In genomic region chr10:62326818-62327571, GRCm38 (mm10) we compare ENCODE assay signal across 10 mouse cellular contexts. TPM values are rescaled to one million over a fixed set of nuclear protein-coding genes. Genes with fewer than 3 reads are reported as not detected.
DNase-seq lines count a peak whose midpoint lies in the region; ATAC-seq and TF ChIP-seq lines count a peak whose summit lies in the region.
"Had no signal": no experiment of that assay in that cellular context is flagged by ENCODE, and none has a peak within 500 bp of the region (broad histone marks: within the 10 kb centered on the region; RNA-seq: fewer than 3 reads in every experiment).

No protein-coding gene starts in this region.

- no peaks in the 10 kb centered on the region for H3K36me3 ChIP-seq in kidney, adult 2 months (ENCODE audit: control insufficient read depth, insufficient read depth, low read length)
- no peaks in the 10 kb centered on the region for H3K36me3 ChIP-seq in kidney, embryonic 16.5 days (ENCODE audit: insufficient read depth, low read length)
- H3K36me3 ChIP-seq in liver, embryonic 13.5 days: peaks cover 28% of the 10 kb centered on the region
- no peaks in the 10 kb centered on the region for H3K36me3 ChIP-seq in kidney, embryonic 14.5 days (ENCODE audit: control insufficient read depth, insufficient read depth, low read length)

- H3K9ac ChIP-seq in kidney, embryonic 16.5 days (replicated peaks; ENCODE audit: low read length): no peak overlapping the region
- peak overlapping the region; percentile 80 for H3K9ac ChIP-seq in liver, embryonic 13.5 days
- no peak overlapping the region for H3K9ac ChIP-seq in kidney, embryonic 14.5 days (ENCODE audit: low read depth, low read length)

- peak overlapping the region; percentile 39 for H3K4me3 ChIP-seq in cerebellum, adult 2 months (replicated peaks; ENCODE audit: insufficient read depth, low read depth, low read length)
- H3K4me3 ChIP-seq in kidney, adult 2 months (ENCODE audit: insufficient read depth, low read depth, low read length): no peak overlapping the region
- no peak overlapping the region for H3K4me3 ChIP-seq in kidney, embryonic 16.5 days (ENCODE audit: low read length)
- H3K4me3 ChIP-seq in liver, embryonic 13.5 days (replicated peaks): peak overlapping the region; percentile 62
- H3K4me3 ChIP-seq in kidney, embryonic 14.5 days (ENCODE audit: low read length): no peak overlapping the region

- DNase-seq in cerebellum, adult 2 months: peak; percentile 25 to 35
- DNase-seq in cerebellum, postnatal 4 days (ENCODE audit: low spot score in 2 of 2): no peak
- DNase-seq in kidney, adult 2 months: no peak
- peak; percentile 47 for DNase-seq in ZHBTc4 (ENCODE audit: low read depth, low spot score)
- no peak for DNase-seq in liver, embryonic 13.5 days
- no peak for DNase-seq in gastrocnemius, postnatal 36 days
- DNase-seq: gastrocnemius, postnatal 14 days; right cerebral cortex, postnatal 14 days had no signal

- TF ChIP-seq CTCF in cerebellum, adult 2 months (IDR thresholded peaks at IDR 0.05; ENCODE audit: borderline replicate concordance, insufficient read depth, low read depth, low read length): no peak
- no peak for TF ChIP-seq CTCF in kidney, adult 2 months (conservative IDR thresholded peaks at IDR 0.05; ENCODE audit: insufficient read depth, insufficient read length, low read depth, low read length)

- peak overlapping the region; percentile 47 for H3K27ac ChIP-seq in cerebellum, adult 2 months (ENCODE audit: insufficient read depth, low read length)
- peak overlapping the region; percentile 76 for H3K27ac ChIP-seq in kidney, adult 2 months (ENCODE audit: insufficient read depth, low read depth, low read length)
- no peak overlapping the region for H3K27ac ChIP-seq in kidney, embryonic 16.5 days (ENCODE audit: low read length)
- H3K27ac ChIP-seq in liver, embryonic 13.5 days: peak overlapping the region; percentile 97
- no peak overlapping the region for H3K27ac ChIP-seq in kidney, embryonic 14.5 days (ENCODE audit: low read depth, low read length)

- H3K4me2 ChIP-seq in kidney, embryonic 16.5 days (replicated peaks; ENCODE audit: low read depth, low read length): no peak overlapping the region
- peak overlapping the region; percentile 83 for H3K4me2 ChIP-seq in liver, embryonic 13.5 days
- no peak overlapping the region for H3K4me2 ChIP-seq in kidney, embryonic 14.5 days (replicated peaks; ENCODE audit: low read depth, low read length)

- no peaks in the 10 kb centered on the region for H3K27me3 ChIP-seq in cerebellum, adult 2 months (ENCODE audit: control insufficient read depth, insufficient read depth, low read length)
- H3K27me3 ChIP-seq in kidney, adult 2 months (replicated peaks; ENCODE audit: control insufficient read depth, insufficient read depth, low read length): no peaks in the 10 kb centered on the region
- H3K27me3 ChIP-seq in kidney, embryonic 16.5 days (ENCODE audit: insufficient read depth, low read length): no peaks in the 10 kb centered on the region
- H3K27me3 ChIP-seq in liver, embryonic 13.5 days: no peaks in the 10 kb centered on the region
- H3K27me3 ChIP-seq in kidney, embryonic 14.5 days (ENCODE audit: control insufficient read depth, insufficient read depth, low read length): no peaks in the 10 kb centered on the region

- ATAC-seq in kidney, embryonic 16.5 days (ENCODE audit: low FRiP score, low TSS enrichment): no peak
- ATAC-seq in liver, embryonic 13.5 days (ENCODE audit: low read depth): no peak
- ATAC-seq in kidney, embryonic 14.5 days (ENCODE audit: low FRiP score, low TSS enrichment): no peak

- WGBS in cerebellum, adult 2 months: 46% methylated on average over 8 of the region's 8 CpGs
- WGBS in kidney, adult 2 months: 76% methylated on average over 8 of the region's 8 CpGs
- WGBS in kidney, embryonic 16.5 days: 75% methylated on average over 8 of the region's 8 CpGs
- 19% methylated on average over 8 of the region's 8 CpGs for WGBS in liver, embryonic 13.5 days (ENCODE audit: insufficient replicate concordance)
- 78% methylated on average over 8 of the region's 8 CpGs for WGBS in kidney, embryonic 14.5 days

- H3K9me3 ChIP-seq in kidney, embryonic 16.5 days (ENCODE audit: low read length): no peaks in the 10 kb centered on the region
- H3K9me3 ChIP-seq in liver, embryonic 13.5 days (replicated peaks): no peaks in the 10 kb centered on the region
- H3K9me3 ChIP-seq in kidney, embryonic 14.5 days (ENCODE audit: control insufficient read depth, low read length): no peaks in the 10 kb centered on the region

- intact Hi-C loops in gastrocnemius, postnatal 36 days (cut with DNase I): no loop called here

- peaks cover 48% of the 10 kb centered on the region for H3K4me1 ChIP-seq in cerebellum, adult 2 months (ENCODE audit: control insufficient read depth, insufficient read depth, low read length)
- H3K4me1 ChIP-seq in kidney, adult 2 months (ENCODE audit: control insufficient read depth, insufficient read depth, low read length): peaks cover 16% of the 10 kb centered on the region
- H3K4me1 ChIP-seq in kidney, embryonic 16.5 days (ENCODE audit: insufficient read depth, low read length): peaks cover 21% of the 10 kb centered on the region
- peaks cover 94% of the 10 kb centered on the region for H3K4me1 ChIP-seq in liver, embryonic 13.5 days (replicated peaks)
- peaks cover 11% of the 10 kb centered on the region for H3K4me1 ChIP-seq in kidney, embryonic 14.5 days (ENCODE audit: control insufficient read depth, insufficient read depth, low read length)

- TF ChIP-seq POLR2A in cerebellum, adult 2 months (IDR thresholded peaks at IDR 0.05; ENCODE audit: borderline replicate concordance, insufficient read depth, low read length): no peak
- no peak for TF ChIP-seq POLR2A in kidney, adult 2 months (IDR thresholded peaks at IDR 0.05; ENCODE audit: low read depth, low read length)

RNA-seq across cellular contexts. Expression of gene Hk1, which starts 52.7 kb away (rescaled TPM):
- polyA plus RNA-seq in cerebellum, adult 2 months (2012; rRNA removed): 206 and 213 TPM in 2 replicates
- polyA plus RNA-seq in kidney, adult 2 months (2012; rRNA removed): 60.5 and 60.9 TPM in 2 replicates
- polyA plus RNA-seq in kidney, embryonic 16.5 days (2015; fragmentation: Nextera tagmentation; extraction: Ambion mirVana): 67.5 and 68.2 TPM in 2 replicates
- polyA plus RNA-seq in liver, embryonic 13.5 days (2015; fragmentation: Nextera tagmentation; extraction: Ambion mirVana): 88.4 and 108 TPM in 2 replicates
- total RNA-seq in gastrocnemius, postnatal 36 days (2021): 1 to 10 TPM; 6.1 to 7.8 TPM
- polyA plus RNA-seq in kidney, embryonic 14.5 days (2014; fragmentation: Nextera tagmentation; extraction: Ambion mirVana): 14.2 and 31.4 TPM in 2 replicates

Comparison
In these comparisons a context has a peak if more than half of its experiments do, and no peak if none do; other contexts are left out.
1. DNase-seq: peak in cerebellum, adult 2 months (2 of 2) and ZHBTc4 (single experiment); none in cerebellum, postnatal 4 days (0 of 2), kidney, adult 2 months (single experiment), liver, embryonic 13.5 days (single experiment) and gastrocnemius, postnatal 36 days (0 of 2).
2. H3K27ac ChIP-seq: peak in cerebellum, adult 2 months (single experiment), kidney, adult 2 months (single experiment) and liver, embryonic 13.5 days (single experiment); none in kidney, embryonic 16.5 days (single experiment) and kidney, embryonic 14.5 days (single experiment).
3. H3K4me3 ChIP-seq: peak in cerebellum, adult 2 months (single experiment) and liver, embryonic 13.5 days (single experiment); none in kidney, adult 2 months (single experiment), kidney, embryonic 16.5 days (single experiment) and kidney, embryonic 14.5 days (single experiment).